In genomic region chr2:128965505-128966105, GRCm38 (mm10) we compare ENCODE assay signal across 8 mouse cellular contexts. TPM values are rescaled to one million over a fixed set of nuclear protein-coding genes. Genes with fewer than 3 reads are reported as not detected.
A peak's percentile ranks its signal among the peaks of the same experiment; 100 is the strongest.
DNase-seq lines count a peak whose midpoint lies in the region; ATAC-seq and TF ChIP-seq lines count a peak whose summit lies in the region.

No protein-coding gene starts in this region.

- no peak overlapping the region for H3K4me3 ChIP-seq in layer of hippocampus, adult 2 months
- no peak overlapping the region for H3K4me3 ChIP-seq in hindbrain, postnatal 0 days (ENCODE audit: low read length)

- H3K4me1 ChIP-seq in hindbrain, postnatal 0 days (ENCODE audit: insufficient read depth, low read length): 0 out of 2 replicates have a peak, but pooled peaks cover 2% of the 10 kb centered on the region

- 38% methylated on average over 5 of the region's 5 CpGs for WGBS in hindbrain, postnatal 0 days

- H3K36me3 ChIP-seq in hindbrain, postnatal 0 days (ENCODE audit: insufficient read depth, low read length): no peaks in the 10 kb centered on the region

- 0 out of 2 replicates have a peak overlapping the region, but pooled peaks have one; percentile 100 for H3K27ac ChIP-seq in layer of hippocampus, adult 2 months
- peak overlapping the region; percentile 100; the same call in 1 of the 2 replicates for H3K27ac ChIP-seq in hindbrain, postnatal 0 days

- no peak for ATAC-seq in hindbrain, postnatal 0 days
- no peak for ATAC-seq in frontal cortex, adult (ENCODE audit: low TSS enrichment)

- no peaks in the 10 kb centered on the region for H3K27me3 ChIP-seq in hindbrain, postnatal 0 days (ENCODE audit: insufficient read depth, low read length)

- no peaks in the 10 kb centered on the region for H3K9me3 ChIP-seq in hindbrain, postnatal 0 days (ENCODE audit: low read length)

- no peak for TF ChIP-seq CTCF in layer of hippocampus, adult 2 months (conservative IDR thresholded peaks at IDR 0.05)
- TF ChIP-seq CTCF in hindbrain, postnatal 0 days (IDR thresholded peaks at IDR 0.05; ENCODE audit: low read depth): no peak

- DNase-seq in layer of hippocampus, adult 2 months (ENCODE audit: low spot score in 2 of 2): no peak
- no peak for DNase-seq in layer of hippocampus, adult 8-10 months (ENCODE audit: low spot score in 2 of 2)
- peak; percentile 50 for DNase-seq in embryo, embryonic 11 days
- peak; percentile 5 for DNase-seq in hindbrain, postnatal 0 days (ENCODE audit: low spot score)
- peak; percentile 28 for DNase-seq in neural tube, embryonic 10.5 days (ENCODE audit: extremely low spot score, low spot score)
- DNase-seq in c-Kit-positive CD71-positive TER-119-positive erythroid progenitor cells, embryonic 14.5 days (ENCODE audit: low spot score): no peak
- no peak for DNase-seq in right cerebral cortex, postnatal 36 days (ENCODE audit: low spot score in 2 of 2)

- peak overlapping the region; percentile 62 for H3K4me2 ChIP-seq in hindbrain, postnatal 0 days (ENCODE audit: low read depth, low read length)

- H3K9ac ChIP-seq in hindbrain, postnatal 0 days (replicated peaks; ENCODE audit: low read length): no peak overlapping the region

RNA-seq across cellular contexts. Expression of gene Zc3h6, which starts 1.6 kb away (rescaled TPM):
- 10 to 100 TPM; 18.3 to 20.5 TPM for total RNA-seq in layer of hippocampus, adult 2 months (2021)
- total RNA-seq in layer of hippocampus, adult 8-10 months (2022): 10 to 100 TPM; 17.3 to 18.8 (median 17.6) TPM
- 5.3 and 13.4 TPM in 2 replicates for total RNA-seq in hindbrain, postnatal 0 days (2014; rRNA removed)
- polyA plus RNA-seq in hindbrain, postnatal 0 days (2015; fragmentation: Nextera tagmentation; extraction: Ambion mirVana): 4.5 and 4.6 TPM in 2 replicates

RNA-seq across cellular contexts. Expression of gene Gm10762, which starts 1.9 kb away (rescaled TPM):
- 1 to 10 TPM; 4.8 to 5.4 TPM for total RNA-seq in layer of hippocampus, adult 2 months (2021)
- 1 to 10 TPM; 3.6 to 5.4 (median 5.0) TPM for total RNA-seq in layer of hippocampus, adult 8-10 months (2022)
- 22.2 and 33.4 TPM in 2 replicates for total RNA-seq in hindbrain, postnatal 0 days (2014; rRNA removed)
- polyA plus RNA-seq in hindbrain, postnatal 0 days (2015; fragmentation: Nextera tagmentation; extraction: Ambion mirVana): 19.8 and 22.0 TPM in 2 replicates

RNA-seq across cellular contexts. Expression of gene Zc3h8, which starts 21.7 kb away (rescaled TPM):
- total RNA-seq in layer of hippocampus, adult 2 months (2021): 1 to 10 TPM; 4.7 to 5.4 TPM
- 1 to 10 TPM; 4.5 to 7.4 (median 6.0) TPM for total RNA-seq in layer of hippocampus, adult 8-10 months (2022)
- total RNA-seq in hindbrain, postnatal 0 days (2014; rRNA removed): 1.5 and 1.7 TPM in 2 replicates
- polyA plus RNA-seq in hindbrain, postnatal 0 days (2015; fragmentation: Nextera tagmentation; extraction: Ambion mirVana): 11.5 and 14.0 TPM in 2 replicates

Comparison
In these comparisons a context has a peak if more than half of its experiments do, and no peak if none do; other contexts are left out.
1. DNase-seq: peak in embryo, embryonic 11 days (single experiment), hindbrain, postnatal 0 days (single experiment) and neural tube, embryonic 10.5 days (single experiment); none in layer of hippocampus, adult 2 months (0 of 2), layer of hippocampus, adult 8-10 months (0 of 2), c-Kit-positive CD71-positive TER-119-positive erythroid progenitor cells, embryonic 14.5 days (single experiment) and right cerebral cortex, postnatal 36 days (0 of 2).